Comparison of ENCODE assay signal across 14 mouse cellular contexts in genomic region chr11:119801855-119802254, GRCm38 (mm10).
A peak's percentile ranks its signal among the peaks of the same experiment; 100 is the strongest.
DNase-seq lines count a peak whose midpoint lies in the region; ATAC-seq and TF ChIP-seq lines count a peak whose summit lies in the region.
"Had no signal": no experiment of that assay in that cellular context is flagged by ENCODE, and none has a peak within 500 bp of the region (broad histone marks: within the 10 kb centered on the region; RNA-seq: fewer than 3 reads in every experiment).

No protein-coding gene starts in this region.

- WGBS in lung, embryonic 16.5 days: 31% methylated on average over 1 of the region's 1 CpGs
- 68% methylated on average over 1 of the region's 1 CpGs for WGBS in lung, adult 2 months
- whole genome bisulfite sequencing in neural tube, embryonic 15.5 days: 68% methylated on average over 1 of the region's 1 CpGs

- no peak for TF ChIP-seq POLR2A in lung, adult 2 months (IDR thresholded peaks at IDR 0.05; ENCODE audit: borderline replicate concordance, extremely low read depth, low read depth, low read length)

- DNase-seq in lung, adult 2 months: no peak
- peak; percentile 9 for DNase-seq in c-Kit-positive CD71-positive TER-119-negative erythroid progenitor cells, embryonic 14.5 days (ENCODE audit: low read depth)
- peak; percentile 58 for DNase-seq in thymus, postnatal 25 days
- no peak for DNase-seq in layer of hippocampus, adult 11-12 months (ENCODE audit: low spot score)
- DNase-seq in left cerebral cortex, adult 18-20 months (ENCODE audit: low spot score in 2 of 2): no peak
- DNase-seq: cerebellum, postnatal 10 days had no signal

- H3K9ac ChIP-seq in lung, embryonic 16.5 days (ENCODE audit: low read length): no peak overlapping the region
- no peak overlapping the region for H3K9ac ChIP-seq in neural tube, embryonic 15.5 days (replicated peaks)
- H3K9ac ChIP-seq: embryonic facial prominence, embryonic 15.5 days; limb, embryonic 12.5 days; neural tube, embryonic 12.5 days had no signal

- no peaks in the 10 kb centered on the region for H3K27me3 ChIP-seq in lung, embryonic 16.5 days (ENCODE audit: control insufficient read depth, insufficient read depth, low read depth, low read length)
- no peaks in the 10 kb centered on the region for H3K27me3 ChIP-seq in neural tube, embryonic 15.5 days (replicated peaks)
- H3K27me3 ChIP-seq: embryonic facial prominence, embryonic 15.5 days; neural tube, embryonic 12.5 days had no signal

- peak overlapping the region; percentile 39 for H3K27ac ChIP-seq in lung, embryonic 16.5 days (ENCODE audit: low read length)
- no peak overlapping the region for H3K27ac ChIP-seq in neural tube, embryonic 15.5 days (replicated peaks)
- H3K27ac ChIP-seq: embryonic facial prominence, embryonic 15.5 days; hindbrain, postnatal 0 days; limb, embryonic 12.5 days; neural tube, embryonic 12.5 days had no signal

- 0 out of 2 replicates have a peak, but pooled peaks have one; percentile 32 for ATAC-seq in lung, embryonic 16.5 days (ENCODE audit: low read depth)
- ATAC-seq in megakaryocyte, adult 5-6 weeks (ENCODE audit: poor library complexity, severe bottlenecking): peak; percentile 66
- no peak for ATAC-seq in neural tube, embryonic 15.5 days (ENCODE audit: low FRiP score)
- ATAC-seq: forebrain, embryonic 14.5 days; hindbrain, postnatal 0 days had no signal

- no peaks in the 10 kb centered on the region for H3K9me3 ChIP-seq in lung, embryonic 16.5 days (ENCODE audit: control insufficient read depth, low read length)
- H3K9me3 ChIP-seq in neural tube, embryonic 15.5 days (replicated peaks): no peaks in the 10 kb centered on the region
- H3K9me3 ChIP-seq: embryonic facial prominence, embryonic 15.5 days; limb, embryonic 12.5 days; neural tube, embryonic 12.5 days had no signal

- no peak for TF ChIP-seq CTCF in lung, adult 2 months (IDR thresholded peaks at IDR 0.05; ENCODE audit: insufficient read depth, low read length)

- H3K4me3 ChIP-seq in lung, embryonic 16.5 days (ENCODE audit: low read length): no peak overlapping the region
- no peak overlapping the region for H3K4me3 ChIP-seq in lung, adult 2 months (replicated peaks; ENCODE audit: extremely low read depth, low read depth, low read length)
- no peak overlapping the region for H3K4me3 ChIP-seq in neural tube, embryonic 15.5 days (replicated peaks)
- H3K4me3 ChIP-seq: embryonic facial prominence, embryonic 15.5 days; limb, embryonic 12.5 days; neural tube, embryonic 12.5 days had no signal

- peaks cover 7% of the 10 kb centered on the region for H3K4me1 ChIP-seq in lung, embryonic 16.5 days (replicated peaks; ENCODE audit: control insufficient read depth, insufficient read depth, low read length)
- H3K4me1 ChIP-seq in lung, adult 2 months (ENCODE audit: control insufficient read depth, insufficient read depth, low read length): peaks cover 18% of the 10 kb centered on the region
- H3K4me1 ChIP-seq in neural tube, embryonic 15.5 days: peaks cover 22% of the 10 kb centered on the region

- H3K4me2 ChIP-seq in lung, embryonic 16.5 days (ENCODE audit: low read depth, low read length): no peak overlapping the region
- H3K4me2 ChIP-seq in neural tube, embryonic 15.5 days: no peak overlapping the region
- H3K4me2 ChIP-seq: embryonic facial prominence, embryonic 15.5 days; limb, embryonic 12.5 days; neural tube, embryonic 12.5 days had no signal

- H3K36me3 ChIP-seq in lung, embryonic 16.5 days (ENCODE audit: control insufficient read depth, insufficient read depth, low read length): peaks cover 2% of the 10 kb centered on the region; the same call in 1 of the 2 replicates
- peaks cover 4% of the 10 kb centered on the region; the same call in 1 of the 2 replicates for H3K36me3 ChIP-seq in neural tube, embryonic 15.5 days
- H3K36me3 ChIP-seq: neural tube, embryonic 12.5 days had no signal

Comparison
In these comparisons a context has a peak if more than half of its experiments do, and no peak if none do; other contexts are left out.
1. DNase-seq: peak in c-Kit-positive CD71-positive TER-119-negative erythroid progenitor cells, embryonic 14.5 days (single experiment) and thymus, postnatal 25 days (single experiment); none in lung, adult 2 months (single experiment), layer of hippocampus, adult 11-12 months (single experiment) and left cerebral cortex, adult 18-20 months (0 of 2).